Mouse (Mus musculus) liver, postnatal 0 days (tissue): Measurements from ENCODE around the gene Cfap46.

Experiments used
- CTCF ChIP-seq: sonication (generic); IDR thresholded peaks from 2 replicates; pipeline ENCODE4 v1.5.1; 2016; ENCODE audit warnings: antibody characterized with exemption, low read depth
- EP300 ChIP-seq: IDR thresholded peaks from 2 replicates; pipeline ENCODE4 v1.6.1; 2016; ENCODE audit warnings: antibody characterized with exemption, low read depth, mild to moderate bottlenecking

DNA sequence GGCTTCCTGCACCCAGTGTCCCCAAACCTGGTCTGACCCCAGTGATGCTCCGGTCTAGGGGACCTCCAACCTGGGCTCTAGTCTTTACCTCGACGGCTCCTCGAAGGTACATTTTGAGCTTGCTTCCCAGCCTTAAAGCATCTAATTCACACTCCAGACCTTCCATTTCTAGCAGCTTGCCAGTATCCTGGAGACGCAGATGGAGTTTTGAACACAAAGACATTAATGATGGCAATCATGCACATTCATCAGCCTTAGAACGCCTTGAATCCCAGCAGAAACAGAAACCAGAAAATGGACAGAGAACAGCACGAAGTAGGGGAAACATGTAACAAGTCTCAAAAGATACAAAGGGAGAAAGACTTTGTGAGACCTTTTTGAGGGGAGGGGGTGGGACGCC is 16.7 kb downstream of the Cfap46 start:
- TF ChIP-seq CTCF (no peak), EP300 (no peak)
